Mouse (Mus musculus): ENCODE results near the gene Miip.

DNA sequence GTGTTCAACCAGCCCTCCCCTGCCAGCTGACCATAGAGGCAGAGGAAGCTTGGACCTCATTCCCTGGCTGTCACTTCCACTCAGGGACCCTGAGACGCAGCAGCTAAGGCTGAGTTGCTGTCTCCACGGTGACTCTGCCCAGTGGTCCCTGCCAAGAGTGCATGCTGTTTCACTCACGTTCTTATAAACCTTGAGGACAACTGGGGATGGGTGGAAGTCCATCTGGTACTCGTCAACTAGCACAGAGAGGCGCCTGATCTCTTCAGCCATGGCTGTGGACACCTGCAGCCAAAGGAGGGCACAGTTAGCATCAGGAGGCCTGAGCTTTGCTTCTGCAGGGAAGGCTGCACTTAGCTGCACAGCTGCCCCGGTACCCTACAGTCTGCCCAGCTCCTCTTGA, 14.4 kb upstream of the Miip start:
- TF ChIP-seq CTCF (IDR thresholded peaks at IDR 0.05; ENCODE audit: borderline replicate concordance, insufficient read depth, low read length) (no peak), POLR2A (IDR thresholded peaks at IDR 0.05; ENCODE audit: low read depth, low read length) (no peak)
